Mouse (Mus musculus): Measurements from ENCODE around the gene Rasef. TPM values are rescaled to one million over a fixed set of nuclear protein-coding genes. Genes with fewer than 3 reads are reported as not detected.

Rasef gene
- total RNA-seq, 1 experiment from 2014 or later, result not detected

Other genes starting within 250 kb of the Rasef start
- not detected in 2 replicates for gene Gm11238, start 183.1 kb downstream of the Rasef start, total RNA-seq (2017)
- not detected in 2 replicates for gene Gm11237, start 168.0 kb downstream of the Rasef start, total RNA-seq (2017)
- gene Gm11236, start 152.9 kb downstream of the Rasef start, total RNA-seq (2017), result not detected in 2 replicates
- not detected in 2 replicates for gene Gm11239, start 122.6 kb downstream of the Rasef start, total RNA-seq (2017)
- gene Gm428, start 107.5 kb downstream of the Rasef start, total RNA-seq (2017), result not detected in 2 replicates
- gene Gm11758, start 85.3 kb upstream of the Rasef start, total RNA-seq (2017), result not detected in 2 replicates
- not detected in 2 replicates for gene Gm11757, start 100.1 kb upstream of the Rasef start, total RNA-seq (2017)
- not detected in 2 replicates for gene Gm13871, start 115.0 kb upstream of the Rasef start, total RNA-seq (2017)
- not detected in 2 replicates for gene Gm11756, start 129.8 kb upstream of the Rasef start, total RNA-seq (2017)
- not detected in 2 replicates for gene 2310002L09Rik, start 159.9 kb upstream of the Rasef start, total RNA-seq (2017)
- not detected in 2 replicates for gene Frmd3, start 222.4 kb upstream of the Rasef start, total RNA-seq (2017)

All from common myeloid progenitor, adult 5-6 weeks (primary cell).